In genomic region chr12:110696975-110697400, GRCm38 (mm10) we compare ENCODE assay signal across 7 mouse cellular contexts. TPM values are rescaled to one million over a fixed set of nuclear protein-coding genes. Genes with fewer than 3 reads are reported as not detected.
DNase-seq lines count a peak whose midpoint lies in the region; ATAC-seq and TF ChIP-seq lines count a peak whose summit lies in the region.

No protein-coding gene starts in this region.

- H3K27me3 ChIP-seq in lung, embryonic 14.5 days (ENCODE audit: insufficient read depth, low read length): no peaks in the 10 kb centered on the region
- no peaks in the 10 kb centered on the region for H3K27me3 ChIP-seq in forebrain, embryonic 10.5 days (ENCODE audit: poor library complexity, severe bottlenecking)
- H3K27me3 ChIP-seq in limb, embryonic 11.5 days (ENCODE audit: control insufficient read depth, insufficient read depth, low read length): no peaks in the 10 kb centered on the region

- peaks cover 25% of the 10 kb centered on the region for H3K36me3 ChIP-seq in lung, embryonic 14.5 days (ENCODE audit: insufficient read depth)
- H3K36me3 ChIP-seq in forebrain, embryonic 10.5 days (replicated peaks): peaks cover 29% of the 10 kb centered on the region
- H3K36me3 ChIP-seq in limb, embryonic 11.5 days (ENCODE audit: control insufficient read depth, insufficient read depth, low read length): peaks cover 4% of the 10 kb centered on the region; the same call in 1 of the 2 replicates

- peaks cover 10% of the 10 kb centered on the region; the same call in 1 of the 2 replicates for H3K4me1 ChIP-seq in lung, embryonic 14.5 days (ENCODE audit: insufficient read depth)
- peaks cover 60% of the 10 kb centered on the region for H3K4me1 ChIP-seq in forebrain, embryonic 10.5 days
- H3K4me1 ChIP-seq in limb, embryonic 11.5 days (ENCODE audit: control insufficient read depth, insufficient read depth, low read length): peaks cover 9% of the 10 kb centered on the region
- H3K4me1 ChIP-seq in olfactory bulb, adult 2 months (ENCODE audit: control insufficient read depth, insufficient read depth, low read length): no peaks in the 10 kb centered on the region; the same call in 1 of the 2 replicates

- H3K9me3 ChIP-seq in lung, embryonic 14.5 days (ENCODE audit: low read depth, low read length): no peaks in the 10 kb centered on the region
- no peaks in the 10 kb centered on the region for H3K9me3 ChIP-seq in forebrain, embryonic 10.5 days
- H3K9me3 ChIP-seq in limb, embryonic 11.5 days (ENCODE audit: control insufficient read depth, low read length): no peaks in the 10 kb centered on the region

- DNase-seq in lung, embryonic 14.5 days: no peak
- DNase-seq in lung, postnatal 10 days: no peak
- no peak for DNase-seq in forebrain, embryonic 10.5 days (ENCODE audit: extremely low spot score, low spot score)
- DNase-seq in limb, embryonic 11.5 days (ENCODE audit: low spot score): no peak
- DNase-seq in T-cell, adult 2 months (ENCODE audit: low spot score): no peak
- no peak for DNase-seq in thymus, adult 18-20 months

- TF ChIP-seq POLR2A in olfactory bulb, adult 2 months (IDR thresholded peaks at IDR 0.05; ENCODE audit: insufficient read depth, low read depth, low read length): no peak

- ATAC-seq in lung, embryonic 14.5 days (ENCODE audit: insufficient read depth): no peak
- ATAC-seq in limb, embryonic 11.5 days (ENCODE audit: insufficient number of reproducible peaks, low FRiP score, low TSS enrichment, low read depth): no peak

- 41% methylated on average over 9 of the region's 9 CpGs for WGBS in lung, embryonic 14.5 days
- WGBS in forebrain, embryonic 10.5 days: 57% methylated on average over 9 of the region's 9 CpGs
- 56% methylated on average over 9 of the region's 9 CpGs for WGBS in limb, embryonic 11.5 days
- 33% methylated on average over 9 of the region's 9 CpGs for WGBS in olfactory bulb, adult 2 months

- no peak for TF ChIP-seq CTCF in lung, embryonic 14.5 days (IDR thresholded peaks at IDR 0.05; ENCODE audit: low read depth)
- no peak for TF ChIP-seq CTCF in olfactory bulb, adult 2 months (IDR thresholded peaks at IDR 0.05; ENCODE audit: insufficient read depth, low read depth, low read length)

- H3K4me2 ChIP-seq in lung, embryonic 14.5 days: peak overlapping the region; percentile 90
- peak overlapping the region; percentile 44 for H3K4me2 ChIP-seq in limb, embryonic 11.5 days (ENCODE audit: low read depth, severe bottlenecking)

- H3K9ac ChIP-seq in lung, embryonic 14.5 days: peak overlapping the region; percentile 79
- H3K9ac ChIP-seq in limb, embryonic 11.5 days (ENCODE audit: low read length): peak overlapping the region; percentile 60; the same call in 1 of the 2 replicates

- H3K27ac ChIP-seq in lung, embryonic 14.5 days (ENCODE audit: low read depth): peak overlapping the region; percentile 84
- H3K27ac ChIP-seq in forebrain, embryonic 10.5 days: peak overlapping the region; percentile 97
- H3K27ac ChIP-seq in limb, embryonic 11.5 days (replicated peaks; ENCODE audit: low read depth, low read length): no peak overlapping the region; the same call in 1 of the 2 replicates
- peak overlapping the region; percentile 27; the same call in 1 of the 2 replicates for H3K27ac ChIP-seq in olfactory bulb, adult 2 months (ENCODE audit: insufficient read depth, low read depth, low read length)

- peak overlapping the region; percentile 100 for H3K4me3 ChIP-seq in lung, embryonic 14.5 days (ENCODE audit: low read depth, low read length)
- peak overlapping the region; percentile 71 for H3K4me3 ChIP-seq in forebrain, embryonic 10.5 days
- H3K4me3 ChIP-seq in limb, embryonic 11.5 days (ENCODE audit: low read depth, low read length): peak overlapping the region; percentile 99
- H3K4me3 ChIP-seq in olfactory bulb, adult 2 months (ENCODE audit: insufficient read depth, low read depth, low read length): peak overlapping the region; percentile 95

RNA-seq across cellular contexts. Expression of gene Hsp90aa1, which starts 5.5 kb away (rescaled TPM):
- 829 and 905 TPM in 2 replicates for polyA plus RNA-seq in lung, embryonic 14.5 days (2014; fragmentation: Nextera tagmentation; extraction: Ambion mirVana)
- 1,260 and 1,271 TPM in 2 replicates for polyA plus RNA-seq in forebrain, embryonic 10.5 days (2016; fragmentation: Nextera tagmentation; extraction: Ambion mirVana)
- 1,253 and 1,280 TPM in 2 replicates for polyA plus RNA-seq in limb, embryonic 11.5 days (2014; fragmentation: Nextera tagmentation; extraction: Ambion mirVana)
- polyA plus RNA-seq in olfactory bulb, adult 2 months (2012; ENCODE audit: insufficient read depth, insufficient read length, low replicate concordance, missing spikeins): 553 and 836 TPM in 2 replicates

RNA-seq across cellular contexts. Expression of gene 1700001K19Rik, which starts 14.6 kb away (rescaled TPM):
- 0.34 TPM in 1 of 2 replicates, not detected in the other for polyA plus RNA-seq in lung, embryonic 14.5 days (2014; fragmentation: Nextera tagmentation; extraction: Ambion mirVana)
- polyA plus RNA-seq in forebrain, embryonic 10.5 days (2016; fragmentation: Nextera tagmentation; extraction: Ambion mirVana): not detected in 2 replicates
- polyA plus RNA-seq in limb, embryonic 11.5 days (2014; fragmentation: Nextera tagmentation; extraction: Ambion mirVana): 0.20 and 0.27 TPM in 2 replicates
- polyA plus RNA-seq in olfactory bulb, adult 2 months (2012; ENCODE audit: insufficient read depth, insufficient read length, low replicate concordance, missing spikeins): not detected in 2 replicates

RNA-seq across cellular contexts. Expression of gene Wdr20, which starts 40.8 kb away (rescaled TPM):
- 23.3 and 25.4 TPM in 2 replicates for polyA plus RNA-seq in lung, embryonic 14.5 days (2014; fragmentation: Nextera tagmentation; extraction: Ambion mirVana)
- 22.5 and 23.5 TPM in 2 replicates for polyA plus RNA-seq in forebrain, embryonic 10.5 days (2016; fragmentation: Nextera tagmentation; extraction: Ambion mirVana)
- 21.6 and 23.2 TPM in 2 replicates for polyA plus RNA-seq in limb, embryonic 11.5 days (2014; fragmentation: Nextera tagmentation; extraction: Ambion mirVana)
- polyA plus RNA-seq in olfactory bulb, adult 2 months (2012; ENCODE audit: insufficient read depth, insufficient read length, low replicate concordance, missing spikeins): not detected in 2 replicates

Comparison
In these comparisons a context has a peak if more than half of its experiments do, and no peak if none do; other contexts are left out.
1. RNA of gene Wdr20, which starts 40.8 kb away (polyA plus RNA-seq): 23.3 to 25.4 TPM in lung, embryonic 14.5 days, 22.5 to 23.5 TPM in forebrain, embryonic 10.5 days and 21.6 to 23.2 TPM in limb, embryonic 11.5 days; not detected in olfactory bulb, adult 2 months; every median in the first group is over 10 times any median in the second.
2. Peak in every context shown above with its lines, with median percentiles within 50 percentile points of each other: H3K4me3 ChIP-seq.